Mouse (Mus musculus) kidney, adult 2 months (tissue): ENCODE results near the gene Ankib1.
"Not testable (repeated sequence)": the region's sequence is repeated elsewhere in the genome, so short reads cannot be mapped to it uniquely, and the experiment has no call there.

Experiments used
- CTCF ChIP-seq: fragments of 200-500 bp; conservative IDR thresholded peaks from 2 replicates; pipeline ENCODE4 v1.5.1; 2011; ENCODE audit warnings: low read depth, mild to moderate bottlenecking, control low read depth, low read length, moderate library complexity, mixed read lengths; ENCODE audit not compliant: insufficient read depth, insufficient read length
- POLR2A ChIP-seq: fragments of 200-500 bp; IDR thresholded peaks from one replicate; pipeline ENCODE4 v1.6.1; 2011; ENCODE audit warnings: low read depth, low read length, control low read depth

DNA sequence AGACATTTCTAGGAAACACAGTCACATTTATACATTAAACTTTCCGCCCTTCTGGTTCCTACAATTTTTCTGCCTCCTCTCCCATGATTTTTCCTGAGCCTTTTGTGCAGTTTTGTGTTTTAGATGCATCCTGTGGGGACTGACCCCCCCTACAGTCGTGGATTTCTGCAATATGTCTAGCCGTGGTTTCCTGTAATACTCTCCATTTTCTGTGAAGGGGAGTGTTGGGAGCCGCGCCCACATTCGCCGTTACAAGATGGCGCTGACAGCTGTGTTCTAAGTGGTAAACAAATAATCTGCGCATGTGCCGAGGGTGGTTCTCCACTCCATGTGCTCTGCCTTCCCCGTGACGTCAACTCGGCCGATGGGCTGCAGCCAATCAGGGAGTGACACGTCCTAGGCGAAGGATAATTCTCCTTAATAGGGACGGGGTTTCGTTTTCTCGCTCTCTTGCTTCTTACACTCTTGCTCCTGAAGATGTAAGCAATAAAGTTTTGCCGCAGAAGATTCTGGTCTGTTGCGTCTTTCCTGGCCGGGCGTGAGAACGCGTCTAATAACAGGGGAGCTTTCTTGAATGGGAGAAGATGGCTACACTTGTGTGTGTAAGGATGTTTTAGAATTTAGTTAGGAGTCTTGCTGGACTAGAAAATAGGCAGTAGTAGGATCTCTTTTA lies 149.7 kb downstream of the Ankib1 start:
- TF ChIP-seq CTCF, POLR2A: not testable (repeated sequence)
